Mouse (Mus musculus): ENCODE data around the gene Ap5b1. TPM values are rescaled to one million over a fixed set of nuclear protein-coding genes. Genes with fewer than 3 reads are reported as not detected.

The Ap5b1 gene
- polyA plus RNA-seq, 1 experiment from 2014 or later, result 3.6 TPM

DNA sequence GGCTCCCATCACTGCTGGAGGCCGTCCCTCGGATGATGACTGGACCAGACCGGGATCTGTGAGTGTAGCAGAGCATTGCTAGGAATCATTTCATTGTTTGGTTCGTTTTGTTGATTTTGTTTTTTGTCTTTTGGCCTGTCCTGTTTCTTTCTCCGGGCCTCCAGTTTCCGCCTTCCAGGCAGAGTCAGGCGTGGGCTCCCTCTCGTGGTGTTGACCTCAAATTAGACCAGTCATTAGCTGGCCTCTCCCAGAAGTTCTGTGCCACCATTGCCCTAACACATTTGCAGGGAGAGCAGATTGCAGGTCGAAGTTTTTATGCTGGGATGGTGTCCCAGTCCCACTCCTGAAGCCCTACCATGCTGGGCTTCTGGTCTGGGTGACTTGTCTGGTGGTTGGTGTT, 21.3 kb downstream of the Ap5b1 start:
- Histone ChIP-seq H3K27me3 (0 out of 2 replicates have a peak, but pooled peaks cover 3% of the 10 kb centered on the region), H3K4me2 (no peak overlapping the region), H3K27ac (replicated peaks) (no peak overlapping the region), H3K4me1 (replicated peaks) (no peaks in the 10 kb centered on the region), H3K9ac (no peak overlapping the region), H3K4me3 (replicated peaks) (no peak overlapping the region), H3K9me3 (replicated peaks) (no peaks in the 10 kb centered on the region), H3K36me3 (replicated peaks) (no peaks in the 10 kb centered on the region)
- WGBS (ENCODE audit: insufficient replicate concordance), result 50% methylated on average over 9 of the region's 9 CpGs
- ATAC-seq (ENCODE audit: insufficient read depth), result no peak

DNA sequence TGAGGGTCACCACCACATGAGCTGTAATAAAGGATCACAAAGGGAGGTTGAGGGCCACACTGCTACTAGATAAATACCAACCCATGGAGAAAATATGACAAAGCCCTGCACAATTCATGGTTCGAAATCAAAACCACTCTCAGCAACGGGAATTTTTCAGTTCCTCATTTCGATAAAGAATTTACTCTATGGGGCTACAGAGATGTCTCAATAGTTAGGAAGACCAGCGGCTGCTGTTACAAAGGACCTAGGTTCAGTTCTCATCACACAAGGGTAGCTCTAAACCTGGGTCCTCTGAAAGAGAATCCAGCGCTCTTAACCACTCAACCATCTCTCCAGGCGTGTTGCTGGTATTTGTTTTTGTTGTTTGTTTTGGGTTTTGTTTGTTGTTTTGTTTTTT, 24.1 kb downstream of the Ap5b1 start:
- no peak overlapping the region for H3K4me2 ChIP-seq
- no peak overlapping the region for H3K4me3 ChIP-seq (replicated peaks)
- no peaks in the 10 kb centered on the region for H3K9me3 ChIP-seq (replicated peaks)
- 58% methylated on average over 6 of the region's 6 CpGs for WGBS (ENCODE audit: insufficient replicate concordance)
- ATAC-seq (ENCODE audit: insufficient read depth), result no peak
- H3K4me1 ChIP-seq (replicated peaks), result no peaks in the 10 kb centered on the region
- H3K27ac ChIP-seq (replicated peaks), result no peak overlapping the region
- no peaks in the 10 kb centered on the region for H3K27me3 ChIP-seq
- H3K9ac ChIP-seq, result no peak overlapping the region
- no peaks in the 10 kb centered on the region for H3K36me3 ChIP-seq (replicated peaks)

DNA sequence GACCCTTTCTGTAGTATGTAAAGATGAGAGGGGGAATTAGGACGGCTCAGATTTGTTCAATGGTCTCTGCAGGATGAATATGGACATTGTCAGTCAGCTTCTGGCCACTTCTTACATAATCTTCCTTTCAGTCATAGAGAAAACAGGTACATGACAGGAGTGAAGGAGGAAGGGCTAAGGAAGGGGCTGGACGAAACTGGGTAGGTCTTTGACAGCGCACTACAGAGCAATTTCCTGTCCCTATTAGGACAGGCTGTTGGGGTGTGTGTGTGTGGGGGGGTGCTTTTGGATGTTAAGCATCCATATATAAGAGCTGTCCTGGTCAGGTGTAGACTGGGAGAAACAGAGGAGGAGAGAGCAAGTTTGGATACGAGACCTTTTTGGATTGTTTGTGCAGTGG, 31.4 kb downstream of the Ap5b1 start:
- Histone ChIP-seq H3K27ac (replicated peaks) (no peak overlapping the region), H3K4me1 (replicated peaks) (peaks cover 28% of the 10 kb centered on the region), H3K9me3 (replicated peaks) (no peaks in the 10 kb centered on the region), H3K4me2 (no peak overlapping the region), H3K9ac (no peak overlapping the region), H3K4me3 (replicated peaks) (no peak overlapping the region), H3K36me3 (replicated peaks) (peaks cover 16% of the 10 kb centered on the region), H3K27me3 (no peaks in the 10 kb centered on the region)
- ATAC-seq (ENCODE audit: insufficient read depth), result no peak
- 54% methylated on average over 4 of the region's 4 CpGs for WGBS (ENCODE audit: insufficient replicate concordance)

DNA sequence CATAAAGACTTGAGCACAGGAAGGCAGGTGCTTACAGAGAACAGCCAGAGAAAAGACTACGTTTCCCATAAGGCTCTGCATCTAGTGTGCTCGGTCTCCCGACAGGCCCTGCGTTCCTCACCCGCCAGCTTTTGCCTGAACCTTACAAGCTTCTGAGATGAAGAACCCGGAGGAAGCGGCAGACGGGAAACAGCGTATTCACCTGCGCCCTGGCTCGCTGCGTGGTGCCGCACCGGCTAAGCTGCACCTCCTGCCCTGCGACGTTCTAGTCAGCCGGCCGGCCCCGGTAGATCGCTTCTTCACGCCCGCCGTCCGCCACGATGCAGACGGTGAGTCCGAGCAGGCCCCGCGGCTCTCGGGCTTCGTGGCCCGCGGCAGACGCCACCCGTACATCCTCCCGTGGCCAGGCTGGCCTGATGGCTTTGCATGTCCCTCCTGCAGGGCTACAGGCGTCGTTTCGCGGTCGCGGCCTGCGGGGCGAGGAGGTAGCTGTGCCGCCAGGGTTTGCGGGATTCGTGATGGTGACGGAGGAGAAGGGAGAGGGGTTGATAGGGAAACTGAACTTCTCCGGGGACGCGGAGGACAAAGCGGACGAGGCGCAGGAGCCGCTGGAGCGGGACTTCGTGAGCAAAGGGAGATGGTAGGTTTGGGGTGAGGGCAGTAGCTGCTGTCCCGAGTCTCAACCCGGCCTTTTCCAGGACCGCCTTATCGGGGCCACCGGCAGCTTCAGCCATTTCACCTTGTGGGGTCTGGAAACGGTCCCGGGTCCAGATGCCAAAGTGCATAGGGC, 34.1 kb downstream of the Ap5b1 start, which contains the start of gene Rnaseh2c:
Gene Rnaseh2c (plus strand): TSS at position 122 of the 790 bp plus-strand sequence.
- H3K4me1 ChIP-seq (replicated peaks), result peaks cover 28% of the 10 kb centered on the region

DNA sequence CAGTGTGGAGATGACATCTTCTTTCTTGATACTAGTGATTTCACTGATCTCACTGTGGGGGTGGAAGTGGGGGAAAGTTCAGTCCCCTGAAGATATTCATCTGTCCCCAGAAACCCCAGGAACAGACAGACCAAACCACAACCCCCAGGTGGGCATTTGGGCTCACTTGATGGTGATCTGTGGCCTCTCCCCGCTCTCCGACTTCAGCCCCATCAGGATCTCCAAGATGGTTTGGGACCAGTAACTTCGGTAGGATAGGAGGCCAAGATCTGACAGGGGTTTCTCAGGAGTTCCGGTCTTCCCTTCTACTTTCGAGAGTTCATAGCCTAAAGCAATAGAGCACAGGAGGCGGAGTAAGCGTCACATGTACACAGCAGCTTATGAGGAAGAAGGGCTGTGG, 35.8 kb downstream of the Ap5b1 start:
- H3K4me3 ChIP-seq (replicated peaks), result no peak overlapping the region
- H3K27ac ChIP-seq (replicated peaks), result no peak overlapping the region; the same call in 1 of the 2 replicates
- peak overlapping the region; percentile 88; the same call in 1 of the 2 replicates for H3K4me2 ChIP-seq
- no peaks in the 10 kb centered on the region for H3K9me3 ChIP-seq (replicated peaks)
- no peak for ATAC-seq (ENCODE audit: insufficient read depth)
- H3K36me3 ChIP-seq (replicated peaks), result peaks cover 60% of the 10 kb centered on the region
- peaks cover 35% of the 10 kb centered on the region for H3K4me1 ChIP-seq (replicated peaks)
- WGBS (ENCODE audit: insufficient replicate concordance), result 81% methylated on average over 7 of the region's 7 CpGs
- no peaks in the 10 kb centered on the region for H3K27me3 ChIP-seq
- no peak overlapping the region for H3K9ac ChIP-seq

More for the DNA sequence above, 34.1 kb downstream of the Ap5b1 start, which contains the start of gene Rnaseh2c:
- H3K27me3 ChIP-seq, result no peaks in the 10 kb centered on the region
- peak; percentile 77 for ATAC-seq (ENCODE audit: insufficient read depth)
- H3K36me3 ChIP-seq (replicated peaks), result peaks cover 43% of the 10 kb centered on the region
- H3K9ac ChIP-seq, result peak within 1 kb of the TSS; percentile 94
- WGBS (ENCODE audit: insufficient replicate concordance), result under 1% methylated on average over 64 of the region's 64 CpGs
- H3K27ac ChIP-seq (replicated peaks), result peak within 1 kb of the TSS; percentile 87
- H3K4me2 ChIP-seq, result peak within 1 kb of the TSS; percentile 88
- no peaks in the 10 kb centered on the region for H3K9me3 ChIP-seq (replicated peaks)
- H3K4me3 ChIP-seq (replicated peaks), result peak within 1 kb of the TSS; percentile 91

DNA sequence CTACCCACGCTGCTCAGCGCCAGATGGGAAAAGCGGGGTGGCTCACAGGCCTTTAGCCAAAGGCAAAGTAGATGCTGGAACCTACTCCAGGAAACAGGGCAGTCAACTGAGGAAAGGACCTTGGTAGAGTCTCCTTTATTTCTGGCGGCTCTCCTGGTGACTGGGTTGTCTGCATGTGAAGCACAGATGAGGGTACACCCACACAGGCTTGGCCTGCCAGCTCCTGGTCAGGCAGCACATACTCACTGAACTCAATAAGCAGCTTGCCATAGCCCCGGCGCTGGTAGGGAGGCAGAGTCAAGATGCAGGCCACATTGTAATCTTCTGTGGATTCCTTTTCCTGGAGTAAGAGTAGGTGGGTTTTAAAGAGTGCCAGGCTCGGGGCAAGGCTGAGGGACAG, 37.3 kb downstream of the Ap5b1 start:
- Histone ChIP-seq H3K9me3 (replicated peaks) (no peaks in the 10 kb centered on the region), H3K27me3 (no peaks in the 10 kb centered on the region), H3K4me1 (replicated peaks) (peaks cover 46% of the 10 kb centered on the region), H3K4me3 (replicated peaks) (no peak overlapping the region), H3K9ac (no peak overlapping the region), H3K36me3 (replicated peaks) (peaks cover 64% of the 10 kb centered on the region), H3K27ac (replicated peaks) (no peak overlapping the region), H3K4me2 (no peak overlapping the region)
- no peak for ATAC-seq (ENCODE audit: insufficient read depth)
- WGBS (ENCODE audit: insufficient replicate concordance), result 84% methylated on average over 7 of the region's 7 CpGs

DNA sequence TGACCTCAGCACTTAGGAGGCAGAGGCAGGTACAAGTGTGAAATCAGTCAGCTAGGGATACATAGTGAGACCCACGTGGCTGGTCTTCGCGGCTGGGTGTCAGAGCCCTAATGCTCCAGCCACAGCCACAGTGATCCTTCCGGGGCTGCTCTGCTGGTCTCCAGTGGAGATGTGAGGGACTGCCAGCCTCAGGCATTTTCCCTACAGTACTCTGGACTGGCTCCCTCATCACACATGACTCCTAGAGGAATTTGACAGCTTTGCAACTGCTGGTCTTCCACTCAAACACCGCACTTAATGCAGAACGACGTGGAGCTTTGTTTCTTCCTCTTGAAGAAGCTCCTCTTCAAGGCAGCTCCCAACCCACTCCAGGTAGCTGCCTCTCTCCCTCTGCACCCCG, 38.4 kb downstream of the Ap5b1 start:
- Histone ChIP-seq H3K9me3 (replicated peaks) (no peaks in the 10 kb centered on the region), H3K4me1 (replicated peaks) (peaks cover 55% of the 10 kb centered on the region), H3K9ac (no peak overlapping the region), H3K4me2 (no peak overlapping the region), H3K27ac (replicated peaks) (no peak overlapping the region), H3K27me3 (no peaks in the 10 kb centered on the region), H3K4me3 (replicated peaks) (no peak overlapping the region), H3K36me3 (replicated peaks) (peaks cover 64% of the 10 kb centered on the region)
- ATAC-seq (ENCODE audit: insufficient read depth), result no peak
- WGBS (ENCODE audit: insufficient replicate concordance), result 82% methylated on average over 8 of the region's 8 CpGs

DNA sequence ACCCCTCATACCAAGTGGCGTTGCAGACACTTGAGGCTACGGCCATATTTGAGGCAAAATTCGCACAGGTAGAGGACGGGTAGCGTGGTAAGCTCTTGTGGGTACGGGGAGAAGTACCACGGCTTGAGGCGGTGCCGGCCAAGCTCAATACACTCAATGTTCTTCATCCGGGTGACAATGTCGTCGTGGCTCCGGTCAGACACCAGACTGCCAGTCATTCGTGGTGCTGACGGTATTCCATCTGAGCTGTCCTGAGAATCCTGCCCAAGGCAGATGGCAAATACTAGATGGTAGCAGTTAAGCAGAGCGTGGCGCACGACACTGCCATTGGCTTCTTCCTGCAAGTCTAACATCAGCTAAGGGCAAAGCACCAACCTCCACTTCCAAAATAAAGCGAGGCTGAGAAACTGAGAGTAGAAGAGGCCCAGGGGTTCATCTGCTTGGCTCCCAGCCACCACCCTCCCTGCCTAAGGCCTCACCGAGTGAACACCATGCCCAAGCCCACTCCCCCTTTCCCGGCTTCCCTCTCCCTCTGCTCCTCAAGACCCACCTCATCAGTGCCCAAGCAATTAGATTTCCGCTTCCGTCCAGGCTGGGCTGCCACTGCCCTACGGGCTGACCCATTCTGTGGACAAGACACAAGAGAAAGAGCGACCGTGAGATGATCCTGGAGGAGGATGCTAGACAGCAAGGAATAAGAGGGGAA, 40.0 kb downstream of the Ap5b1 start:
- Histone ChIP-seq H3K9me3 (replicated peaks) (no peaks in the 10 kb centered on the region), H3K36me3 (replicated peaks) (peaks cover 62% of the 10 kb centered on the region), H3K9ac (no peak overlapping the region), H3K4me3 (replicated peaks) (no peak overlapping the region), H3K4me2 (no peak overlapping the region), H3K4me1 (replicated peaks) (peaks cover 54% of the 10 kb centered on the region), H3K27me3 (no peaks in the 10 kb centered on the region), H3K27ac (replicated peaks) (no peak overlapping the region)
- ATAC-seq (ENCODE audit: insufficient read depth), result no peak
- WGBS (ENCODE audit: insufficient replicate concordance), result 90% methylated on average over 26 of the region's 26 CpGs

DNA sequence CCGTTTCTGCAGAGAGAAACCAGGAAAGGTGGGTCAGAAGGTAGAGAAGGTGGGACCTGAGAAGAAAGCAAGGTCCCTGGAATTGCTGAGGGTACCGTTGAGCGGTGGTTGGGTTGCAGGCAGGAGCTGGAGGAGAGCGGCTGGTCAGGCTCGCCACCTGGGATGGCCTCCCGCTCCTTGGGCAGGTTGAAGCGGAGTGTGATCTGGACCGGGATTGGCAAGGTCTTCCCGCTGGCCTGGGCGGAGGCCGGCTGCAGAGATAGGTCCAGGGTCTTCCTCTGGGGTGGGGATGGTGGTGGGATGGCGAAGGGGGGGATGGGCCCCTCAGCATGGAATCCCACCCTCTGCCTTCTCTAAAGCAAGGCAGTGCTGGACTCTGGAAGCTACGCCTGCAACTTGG, 40.9 kb downstream of the Ap5b1 start:
- Histone ChIP-seq H3K9me3 (replicated peaks) (no peaks in the 10 kb centered on the region), H3K27ac (replicated peaks) (peak overlapping the region; percentile 90; the same call in 1 of the 2 replicates), H3K27me3 (no peaks in the 10 kb centered on the region), H3K4me3 (replicated peaks) (peak overlapping the region; percentile 74), H3K36me3 (replicated peaks) (peaks cover 54% of the 10 kb centered on the region), H3K9ac (peak overlapping the region; percentile 73; the same call in 1 of the 2 replicates), H3K4me2 (peak overlapping the region; percentile 84), H3K4me1 (replicated peaks) (peaks cover 54% of the 10 kb centered on the region)
- 88% methylated on average over 13 of the region's 13 CpGs for WGBS (ENCODE audit: insufficient replicate concordance)
- no peak for ATAC-seq (ENCODE audit: insufficient read depth)

DNA sequence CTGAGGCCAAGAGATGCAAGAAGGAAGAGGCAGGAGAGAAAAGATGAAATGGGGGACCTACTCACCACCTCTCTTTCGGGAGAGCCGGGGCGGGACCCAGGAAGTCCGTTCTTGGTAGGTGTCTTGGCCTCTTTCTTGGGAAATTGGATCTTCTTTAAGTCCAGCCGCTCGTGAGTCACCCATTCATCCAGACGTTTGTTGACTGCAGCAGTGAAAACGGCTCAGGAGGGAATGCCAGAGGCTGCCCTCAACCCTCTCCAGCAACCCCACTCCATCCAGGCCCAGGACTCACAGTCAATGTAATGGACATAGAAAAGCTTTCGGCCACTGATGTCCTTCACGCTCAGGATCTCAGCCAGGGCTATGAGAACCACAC, 41.3 kb downstream of the Ap5b1 start:
- WGBS (ENCODE audit: insufficient replicate concordance), result 56% methylated on average over 10 of the region's 10 CpGs
- H3K9ac ChIP-seq, result peak overlapping the region; percentile 73
- no peaks in the 10 kb centered on the region for H3K27me3 ChIP-seq
- peak overlapping the region; percentile 74 for H3K4me3 ChIP-seq (replicated peaks)
- H3K9me3 ChIP-seq (replicated peaks), result no peaks in the 10 kb centered on the region
- peaks cover 54% of the 10 kb centered on the region for H3K4me1 ChIP-seq (replicated peaks)
- ATAC-seq (ENCODE audit: insufficient read depth), result no peak
- peak overlapping the region; percentile 90 for H3K27ac ChIP-seq (replicated peaks)
- peak overlapping the region; percentile 84 for H3K4me2 ChIP-seq
- H3K36me3 ChIP-seq (replicated peaks), result peaks cover 49% of the 10 kb centered on the region
